Mouse (Mus musculus) urinary bladder, postnatal 4 days (tissue): ENCODE data around the gene Phb.
A peak's percentile ranks its signal among the peaks of the same experiment; 100 is the strongest.

Experiments used
- DNase-seq, 2 experiments: peaks; one replicate each; pipeline ENCODE4 v3.0.0; 2021 to 2022; ENCODE audit warnings: low spot score in 2 of 2

Phb gene

DNA sequence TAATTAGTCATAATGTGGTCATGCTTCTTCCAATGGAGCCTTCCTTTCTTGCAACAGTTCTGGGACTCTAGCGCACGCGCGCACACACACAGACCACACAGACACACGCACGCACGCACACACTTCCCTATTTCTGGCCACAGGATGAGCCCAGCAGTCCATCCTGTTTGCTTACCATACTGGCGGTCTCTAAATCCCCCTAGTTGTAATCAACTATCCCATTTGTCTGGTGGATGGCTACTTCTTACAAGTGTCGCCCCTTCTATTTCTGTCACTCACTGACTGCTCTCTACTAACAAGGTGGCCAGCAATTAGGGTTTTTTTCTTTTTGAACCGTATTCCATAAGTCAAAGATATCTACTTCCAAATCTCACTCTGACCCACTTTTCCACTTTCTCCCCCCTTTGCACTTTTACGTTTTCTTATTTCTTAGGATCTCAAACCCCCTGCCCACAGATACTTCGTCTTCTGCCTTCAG, 45.4 kb downstream of the Phb start:
- no peak for DNase-seq

DNA sequence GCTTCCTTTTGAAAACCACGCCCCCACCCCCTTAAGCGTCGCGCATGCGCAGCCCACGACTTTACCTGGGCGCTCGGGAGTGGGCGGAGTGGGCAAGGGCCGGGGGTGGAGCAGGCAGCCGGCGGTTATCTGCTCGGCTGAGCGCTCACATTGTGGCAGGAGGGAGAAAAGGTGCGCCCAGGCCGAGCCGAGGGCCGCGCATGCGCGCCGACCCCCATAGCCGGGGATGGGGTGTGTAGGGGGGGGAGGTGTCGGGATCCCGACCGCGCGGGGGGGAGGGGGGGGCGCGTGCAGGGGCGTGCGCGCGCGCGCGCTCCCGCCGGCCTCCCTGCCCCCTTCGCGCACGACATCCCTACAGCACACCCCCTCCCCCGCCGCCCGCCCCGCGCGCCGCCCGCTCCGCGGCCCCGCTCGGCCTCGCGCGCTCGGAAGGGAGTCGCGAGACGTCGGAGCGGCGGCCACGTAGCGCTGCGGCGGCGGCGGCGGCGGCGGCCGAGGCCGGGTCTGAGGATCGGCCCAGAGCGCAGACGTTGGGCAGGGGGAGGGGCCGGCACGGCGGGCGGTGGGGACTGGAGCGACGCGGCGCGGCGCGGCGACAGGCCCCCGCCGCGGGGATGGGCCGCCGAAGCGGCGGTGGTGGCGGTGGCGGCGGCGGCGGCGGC, 45.9 kb downstream of the Phb start, which contains the start of gene Zfp652:
TSS of gene Zfp652 (plus strand) at position 111 of the 662 bp plus-strand sequence.
- DNase-seq, result peak; percentile 84 to 85

DNA sequence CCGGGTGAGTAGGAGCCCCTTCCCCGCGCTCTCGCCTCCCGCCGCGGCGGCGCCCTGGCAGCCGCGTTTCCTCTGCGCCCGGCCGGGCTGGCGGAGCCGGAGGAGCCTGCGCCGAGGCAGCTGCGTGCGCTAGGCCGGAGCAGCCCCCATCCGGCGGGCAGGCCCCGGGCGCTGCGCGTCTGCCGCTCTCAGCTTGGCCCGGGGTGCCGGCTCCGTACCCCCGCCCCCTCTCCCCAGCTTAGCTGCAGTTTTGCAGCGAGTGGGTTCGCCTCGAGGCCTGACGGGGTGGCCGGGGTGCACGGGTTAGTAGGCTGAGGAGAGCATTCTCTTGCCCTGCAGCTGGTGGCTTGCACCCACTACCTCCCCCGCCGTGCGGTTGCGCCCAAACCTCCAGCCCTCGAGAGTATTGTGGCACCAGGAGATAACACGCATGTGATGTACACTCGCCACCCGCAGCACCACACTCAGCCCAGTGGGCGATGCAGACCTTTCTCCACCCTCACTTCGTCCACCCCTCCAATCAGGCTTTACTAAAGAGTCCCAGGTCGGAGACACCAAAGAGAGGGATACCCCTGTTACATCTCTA, 46.6 kb downstream of the Phb start:
- peak in 1 of 2 experiments; percentile 54 for DNase-seq

DNA sequence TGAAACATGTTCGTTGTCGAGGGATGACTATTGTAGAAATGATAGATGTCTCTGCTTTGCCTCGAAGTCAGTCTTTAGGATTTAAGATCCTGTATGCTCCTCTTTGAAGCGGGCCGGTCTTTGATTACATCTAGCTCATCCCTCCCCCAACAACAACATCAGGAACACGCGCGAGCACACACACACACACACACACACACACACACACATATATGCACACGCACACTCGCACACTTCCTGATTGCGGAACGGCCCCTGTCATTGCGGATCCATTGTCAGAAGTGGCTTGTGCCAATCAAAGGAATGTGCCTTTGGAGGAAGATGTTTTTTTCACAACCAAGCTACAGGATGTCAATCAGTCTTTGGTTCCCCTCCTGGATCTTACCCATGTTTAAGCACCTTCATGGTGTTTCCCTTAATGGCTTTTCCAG, 47.1 kb downstream of the Phb start:
- DNase-seq, result no peak

DNA sequence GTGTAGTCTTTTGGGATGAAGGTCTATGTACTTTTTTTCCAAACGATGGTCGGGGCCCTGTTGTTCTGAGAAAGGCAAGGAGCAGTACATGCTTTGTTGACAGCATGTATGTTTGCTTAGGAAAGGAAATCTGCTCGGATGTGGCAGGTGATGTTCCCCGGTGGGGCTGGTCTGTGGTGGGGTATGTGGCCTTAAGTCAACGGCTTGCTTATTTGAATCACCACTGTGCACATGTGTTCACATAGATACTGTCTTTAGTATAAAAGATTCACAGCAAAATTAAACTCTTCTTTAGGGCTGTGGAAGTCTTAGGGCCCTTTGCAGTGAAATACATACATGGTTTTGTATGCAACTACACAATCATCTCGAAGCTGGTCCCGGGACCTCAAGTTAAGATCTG, 47.7 kb downstream of the Phb start:
- DNase-seq, result no peak

DNA sequence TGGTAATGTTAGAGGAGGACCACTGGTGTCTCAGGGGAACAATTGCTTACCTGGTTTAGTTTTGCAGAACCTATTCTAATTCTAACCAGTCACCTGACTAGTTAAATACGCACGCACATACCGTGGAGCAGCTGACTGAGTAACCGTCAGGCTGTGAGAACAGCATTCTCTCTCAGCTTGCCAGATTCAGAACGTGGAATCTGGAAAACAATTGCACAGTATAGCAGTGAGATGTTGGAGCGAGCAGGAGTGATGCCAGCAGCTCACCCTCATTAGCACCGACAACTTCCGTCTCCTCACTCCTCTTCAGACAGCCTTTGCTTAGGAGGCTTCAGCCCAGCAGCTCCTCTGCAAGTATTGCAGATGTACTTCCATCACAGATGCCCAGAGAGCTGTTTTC, 49.4 kb downstream of the Phb start:
- DNase-seq, result no peak

DNA sequence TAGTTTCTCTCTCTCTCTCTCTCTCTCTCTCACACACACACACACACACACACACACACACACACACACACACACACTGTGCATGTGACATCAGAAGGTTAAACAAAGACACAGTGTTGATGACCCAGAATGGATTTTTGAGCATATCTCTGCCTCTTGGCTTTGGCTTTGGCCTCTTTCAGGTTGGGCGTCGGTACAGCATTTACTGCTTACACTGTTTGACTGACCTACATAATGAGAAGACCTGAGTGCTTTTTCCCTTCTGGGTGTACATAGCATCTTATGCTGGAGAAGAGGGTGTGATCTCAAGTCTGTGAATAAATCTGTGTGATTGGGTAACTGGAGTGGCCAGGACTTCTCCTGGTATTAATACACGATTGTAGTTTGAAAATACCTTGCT, 52.6 kb downstream of the Phb start:
- DNase-seq, result no peak

DNA sequence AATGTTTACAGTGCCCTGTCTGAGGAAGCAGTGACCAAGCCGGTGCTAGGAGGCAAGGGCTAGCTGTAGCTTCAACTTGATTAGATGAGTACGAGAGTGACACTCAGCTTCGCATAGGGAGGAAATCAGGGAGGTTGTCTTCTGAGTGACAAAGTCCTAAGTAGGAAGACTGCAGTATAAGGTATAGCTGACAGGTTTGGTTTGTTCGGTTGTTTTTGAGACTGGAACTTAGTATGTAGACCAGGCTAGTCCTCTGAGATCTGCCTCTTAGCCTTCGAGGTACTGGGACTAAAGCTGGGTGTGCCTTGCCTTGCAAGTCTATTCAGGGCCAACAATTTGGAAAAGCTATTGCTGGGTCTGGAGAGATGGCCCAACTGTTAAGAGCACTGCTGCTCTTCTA, 56.5 kb downstream of the Phb start, which contains the start of gene B130006D01Rik:
TSS of gene B130006D01Rik (plus strand) at position 301 of the 400 bp plus-strand sequence.
- DNase-seq, result no peak

DNA sequence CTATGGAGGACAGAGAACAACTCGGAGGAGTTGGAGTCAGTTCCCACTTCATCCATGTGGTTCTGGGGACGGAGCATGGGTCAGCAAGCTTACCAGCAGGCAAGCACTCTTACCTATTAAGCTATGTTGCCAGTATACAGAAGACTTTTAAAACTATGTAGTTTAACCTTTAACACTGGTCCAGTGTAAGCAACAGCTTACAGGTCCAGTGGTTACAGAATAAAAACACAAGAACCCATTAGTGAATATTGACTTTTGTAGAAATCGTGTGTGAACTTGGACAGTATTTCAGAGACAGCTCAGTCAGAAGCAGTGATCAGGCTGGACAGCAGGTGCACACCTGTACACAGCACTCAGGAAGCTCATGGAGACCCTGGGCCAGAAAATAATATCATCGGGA, 57.7 kb downstream of the Phb start:
- no peak for DNase-seq

DNA sequence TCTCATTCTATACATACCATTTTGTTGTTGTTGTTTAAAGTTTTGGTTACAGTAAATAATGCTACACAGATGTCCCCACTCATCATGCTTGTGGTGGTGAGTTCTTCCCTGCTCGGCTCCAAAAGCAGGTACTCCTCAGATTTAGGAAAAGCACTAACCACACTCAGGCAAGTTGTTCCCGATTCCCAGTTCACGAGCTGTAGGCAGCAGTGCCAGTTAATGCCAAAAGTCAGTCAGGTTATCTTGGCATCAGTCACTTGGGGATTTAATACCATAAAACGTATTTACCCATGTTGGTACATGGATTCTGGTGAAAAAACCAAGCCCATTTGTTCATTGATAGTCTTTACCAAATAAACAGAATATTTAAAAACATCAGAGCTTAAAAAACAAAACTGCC, 59.4 kb downstream of the Phb start:
- DNase-seq, result no peak

DNA sequence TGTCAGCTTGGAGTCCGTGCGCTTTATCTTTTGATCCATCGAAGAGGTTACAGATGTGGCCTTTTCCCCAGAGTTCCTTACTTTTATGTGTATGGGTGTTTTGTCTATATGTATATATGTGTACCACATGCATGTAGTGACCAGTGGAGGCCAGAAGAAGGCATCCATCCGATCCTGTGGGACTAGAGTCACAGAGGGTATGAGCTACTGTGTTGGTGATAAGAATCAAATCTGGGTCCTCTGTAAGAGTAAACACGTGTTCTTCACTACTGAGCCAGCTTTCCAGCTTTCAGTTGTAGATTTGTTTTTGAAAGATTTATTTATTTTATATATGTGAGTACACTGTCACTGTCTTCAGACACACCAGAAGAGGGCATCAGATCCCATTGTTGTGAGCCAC, 61.2 kb downstream of the Phb start:
- DNase-seq, result no peak

DNA sequence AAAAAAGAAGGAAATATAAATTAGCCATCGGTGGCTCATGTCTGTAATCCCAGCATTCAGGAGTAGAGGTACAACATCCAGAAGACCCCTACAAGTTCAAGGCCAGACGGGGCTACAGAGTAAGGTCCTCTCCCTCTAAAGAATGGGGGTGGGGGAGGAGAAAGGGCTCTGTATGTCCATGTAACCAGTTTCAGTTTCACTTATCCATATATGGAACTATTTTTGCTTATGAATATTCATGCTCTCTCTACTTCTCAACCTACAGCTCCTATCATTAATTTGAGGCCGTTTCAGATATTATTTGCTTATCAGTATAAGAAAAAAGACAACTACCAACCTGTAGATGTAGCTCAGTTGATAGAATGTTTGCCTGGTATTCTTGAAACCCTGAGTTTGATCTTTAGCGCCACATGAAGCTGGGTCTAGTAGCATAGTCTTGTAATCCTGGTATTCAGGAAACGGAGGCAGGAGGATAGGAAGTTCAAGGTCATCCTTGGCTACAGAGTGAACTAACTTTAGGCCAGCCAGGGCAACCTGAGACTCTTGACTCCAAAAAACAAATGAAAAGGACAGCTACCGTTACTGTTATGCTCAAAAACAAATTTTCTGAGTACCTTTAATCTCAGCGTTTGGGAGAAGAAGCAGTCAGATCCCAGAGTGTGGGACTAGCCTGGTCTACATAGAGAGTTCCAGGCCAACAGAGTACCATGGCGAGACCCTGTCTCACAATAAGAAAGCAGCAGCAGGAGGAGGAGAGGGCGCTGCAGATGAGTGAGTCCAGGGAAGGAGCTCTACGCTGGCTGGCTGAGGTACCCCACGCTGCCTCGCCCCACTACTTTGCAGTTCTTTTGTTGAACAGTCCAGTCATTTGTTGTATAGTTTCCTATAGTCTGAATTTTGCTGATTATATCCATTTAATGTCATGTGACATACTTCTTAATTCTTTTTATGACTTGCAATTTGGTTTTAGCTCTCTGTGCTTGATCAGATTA, 62.5 kb downstream of the Phb start:
- DNase-seq, result no peak
